Mouse (Mus musculus) liver, embryonic 12.5 days (tissue): Measurements from ENCODE around the gene Slc5a2. TPM values are rescaled to one million over a fixed set of nuclear protein-coding genes. Genes with fewer than 3 reads are reported as not detected.

ENCODE experiments used
- ATAC-seq: fragments of 200-750 bp; cut with Nextera tagmentation; 2 replicates; pipeline ENCODE4 v1.8.0; 2017; ENCODE audit warnings: moderate number of reproducible peaks, mild to moderate bottlenecking, moderate library complexity
- H3K27ac ChIP-seq: fragments of 300-500 bp; sonication (generic); 2 replicates; pipeline ENCODE4 v1.5.1; 2016; ENCODE audit warnings: mild to moderate bottlenecking
- H3K27me3 ChIP-seq: fragments of 300-500 bp; sonication (generic); replicated peaks from 2 replicates; pipeline ENCODE4 v1.6.1; 2016; ENCODE audit warnings: mild to moderate bottlenecking, moderate library complexity
- H3K36me3 ChIP-seq: fragments of 300-500 bp; sonication (generic); 2 replicates; pipeline ENCODE4 v1.6.1; 2016; ENCODE audit warnings: mild to moderate bottlenecking, moderate library complexity
- H3K4me1 ChIP-seq: fragments of 300-500 bp; sonication (generic); 2 replicates; pipeline ENCODE4 v1.6.1; 2016
- H3K4me2 ChIP-seq: fragments of 300-500 bp; sonication (generic); 2 replicates; pipeline ENCODE4 v1.6.1; 2016; ENCODE audit warnings: mild to moderate bottlenecking, moderate library complexity
- H3K4me3 ChIP-seq: fragments of 300-500 bp; sonication (generic); 2 replicates; pipeline ENCODE4 v1.5.1; 2016; ENCODE audit warnings: mild to moderate bottlenecking, moderate library complexity
- H3K9ac ChIP-seq: fragments of 300-500 bp; sonication (generic); 2 replicates; pipeline ENCODE4 v1.6.1; 2016; ENCODE audit warnings: mild to moderate bottlenecking, moderate library complexity
- H3K9me3 ChIP-seq: fragments of 300-500 bp; sonication (generic); replicated peaks from 2 replicates; pipeline ENCODE4 v1.6.1; 2016; ENCODE audit warnings: mild to moderate bottlenecking, moderate library complexity
- WGBS: fragments of 180-500 bp; shearing (Covaris S2); methylation state at CpG from one replicate; pipeline ENCODE4 v1.1.7; 2016; ENCODE audit not compliant: insufficient replicate concordance; 5-methylcytosine and 5-hydroxymethylcytosine counted together
- microRNA-seq: library from miRNA; unstranded; fragments of <30 nt; microRNA quantifications from one replicate; pipeline ENCODE4, GENCODE M21; 2017
- polyA plus RNA-seq: library from polyadenylated mRNA; unstranded; fragments of >200 nt; fragmentation: Nextera tagmentation; extraction: Ambion mirVana; gene quantifications from 2 replicates; pipeline ENCODE4 v1.2.1, GENCODE M21; 2016

Gene Slc5a2
- polyA plus RNA-seq, 1 experiment from 2014 or later: 2.1 TPM

DNA sequence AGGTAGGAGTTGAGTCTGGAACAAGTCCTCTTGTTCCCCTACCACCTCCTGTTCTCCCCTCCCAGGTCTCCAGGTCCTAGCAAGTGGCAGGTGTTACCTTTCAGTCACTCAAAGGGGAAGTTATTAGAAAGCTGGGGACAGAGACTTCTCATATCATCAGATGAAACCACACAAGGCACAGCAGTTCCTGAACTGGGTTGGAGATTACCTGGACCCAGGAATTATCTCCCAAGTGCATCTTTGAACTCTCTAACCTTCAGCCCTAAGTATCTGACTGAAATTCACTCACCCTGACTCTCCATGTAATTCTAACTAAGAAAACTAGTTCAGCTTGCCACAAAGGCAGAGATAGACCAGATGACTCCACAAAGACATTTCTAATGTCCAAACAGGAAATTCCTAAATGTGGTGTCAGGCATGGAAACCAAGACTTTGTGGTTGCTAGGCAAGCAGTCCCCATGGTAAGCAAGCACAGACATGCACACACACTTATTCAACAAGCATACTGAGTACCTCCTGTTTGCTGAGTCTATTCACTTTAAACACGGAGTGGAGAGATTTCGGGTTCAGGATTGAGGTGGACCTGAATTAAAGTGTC, 54.9 kb downstream of the Slc5a2 start:
- Histone ChIP-seq H3K36me3 (no peaks in the 10 kb centered on the region), H3K4me1 (peaks cover 22% of the 10 kb centered on the region), H3K27me3 (peaks cover 29% of the 10 kb centered on the region; the same call in 1 of the 2 replicates), H3K4me3 (no peak overlapping the region), H3K9me3 (no peaks in the 10 kb centered on the region), H3K9ac (no peak overlapping the region), H3K27ac (no peak overlapping the region), H3K4me2 (no peak overlapping the region)
- ATAC-seq: no peak
- WGBS: 80% methylated on average over 2 of the region's 2 CpGs

DNA sequence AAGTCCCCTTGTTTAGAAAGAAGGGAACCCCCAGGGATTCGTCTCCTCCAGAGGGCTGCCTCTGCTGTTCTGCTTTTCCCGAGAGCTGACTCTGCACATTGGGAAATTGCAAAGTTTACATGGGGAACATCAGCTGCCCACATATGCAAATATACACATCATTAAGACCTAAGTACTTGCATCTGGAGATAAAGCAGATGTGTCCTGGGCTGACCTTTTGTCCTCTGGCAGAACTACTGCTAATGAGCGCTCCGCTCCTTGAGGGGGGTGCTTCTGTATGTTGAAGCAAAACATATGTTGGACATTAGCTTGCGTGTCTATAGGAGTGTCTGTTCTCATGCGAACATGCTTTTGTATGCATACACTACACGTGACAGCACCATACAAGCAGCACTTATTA, 55.8 kb downstream of the Slc5a2 start:
- peaks cover 29% of the 10 kb centered on the region; the same call in 1 of the 2 replicates for H3K27me3 ChIP-seq
- WGBS: 65% methylated on average over 7 of the region's 7 CpGs
- H3K9me3 ChIP-seq: no peaks in the 10 kb centered on the region
- H3K36me3 ChIP-seq: no peaks in the 10 kb centered on the region
- H3K9ac ChIP-seq: no peak overlapping the region
- H3K4me1 ChIP-seq: peaks cover 22% of the 10 kb centered on the region
- H3K27ac ChIP-seq: no peak overlapping the region
- H3K4me2 ChIP-seq: no peak overlapping the region
- H3K4me3 ChIP-seq: no peak overlapping the region
- no peak for ATAC-seq

Small RNAs within 50 kb of the gene (microRNA-seq; reads per million reads assigned to microRNA genes)
- gene Mir3103: 1.1 reads per million

Other genes with a start within 250 kb of the Slc5a2 start
- 2.1 and 2.2 TPM in 2 replicates for gene Itgam, start 203.0 kb upstream of the Slc5a2 start, polyA plus RNA-seq
- not detected in 2 replicates for gene Gm49368, start 203.0 kb upstream of the Slc5a2 start, polyA plus RNA-seq
- gene Itgax, start 136.1 kb upstream of the Slc5a2 start, polyA plus RNA-seq: 0.17 and 0.19 TPM in 2 replicates
- 0.08 TPM in 1 of 2 replicates, not detected in the other for gene Itgad, start 111.3 kb upstream of the Slc5a2 start, polyA plus RNA-seq
- gene Cox6a2, start 59.3 kb upstream of the Slc5a2 start, polyA plus RNA-seq: 1.2 and 1.5 TPM in 2 replicates
- 12.7 and 12.8 TPM in 2 replicates for gene Armc5, start 28.3 kb upstream of the Slc5a2 start, polyA plus RNA-seq
- 2.9 and 3.1 TPM in 2 replicates for gene 9130023H24Rik, start 27.6 kb upstream of the Slc5a2 start, polyA plus RNA-seq
- 22.3 and 25.1 TPM in 2 replicates for gene Tgfb1i1, start 18.8 kb upstream of the Slc5a2 start, polyA plus RNA-seq
- gene BC017158, start 32.5 kb downstream of the Slc5a2 start, polyA plus RNA-seq: 26.3 and 29.4 TPM in 2 replicates
- gene Rgs10, start 153.1 kb downstream of the Slc5a2 start, polyA plus RNA-seq: 57.7 and 58.1 TPM in 2 replicates
- gene Tial1, start 196.1 kb downstream of the Slc5a2 start, polyA plus RNA-seq: 17.9 and 18.2 TPM in 2 replicates